ENCODE assay signal across 9 mouse cellular contexts in the genomic region with DNA sequence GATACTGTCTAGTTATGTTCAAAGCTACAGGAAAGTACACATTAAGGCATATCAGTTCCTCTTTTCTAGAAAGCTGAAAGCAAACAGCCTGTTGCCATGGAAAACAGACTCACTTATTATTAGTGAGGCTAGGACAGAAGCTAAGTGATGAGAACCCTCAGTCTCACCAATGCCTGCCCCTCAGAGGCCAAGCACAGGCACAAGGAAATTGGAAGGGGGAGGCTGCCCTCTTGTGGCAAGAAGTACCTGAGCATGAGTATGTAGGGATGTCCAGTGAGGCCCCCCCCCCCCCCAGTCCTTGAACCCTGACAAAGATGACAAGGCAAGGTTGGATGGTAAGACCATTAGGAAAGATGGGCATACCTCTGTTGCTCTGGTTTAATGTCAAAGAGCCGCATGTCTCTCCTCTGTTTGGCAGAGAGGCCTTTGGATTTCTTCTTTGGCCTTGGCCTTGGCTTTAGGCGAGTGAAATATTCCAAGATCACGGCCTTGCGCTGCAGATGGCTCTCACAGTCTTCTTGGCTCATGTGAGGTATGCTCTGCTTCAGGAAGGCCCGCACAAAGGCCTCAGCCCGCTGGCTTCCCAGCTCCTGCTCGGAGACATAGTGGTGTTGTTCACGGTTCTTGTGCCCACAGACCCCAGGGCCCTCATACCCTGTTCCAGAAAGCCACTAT. TPM values are rescaled to one million over a fixed set of nuclear protein-coding genes. Genes with fewer than 3 reads are reported as not detected.
DNase-seq lines count a peak whose midpoint lies in the region; ATAC-seq and TF ChIP-seq lines count a peak whose summit lies in the region.
"Had no signal": no experiment of that assay in that cellular context is flagged by ENCODE, and none has a peak within 500 bp of the region (broad histone marks: within the 10 kb centered on the region; RNA-seq: fewer than 3 reads in every experiment).

No protein-coding gene starts in this region.

- H3K4me1 ChIP-seq in liver, adult 2 months (ENCODE audit: control insufficient read depth, insufficient read depth, low read length): peaks cover 11% of the 10 kb centered on the region
- H3K4me1 ChIP-seq in liver, embryonic 12.5 days: peaks cover 18% of the 10 kb centered on the region
- peaks cover 4% of the 10 kb centered on the region; the same call in 1 of the 2 replicates for H3K4me1 ChIP-seq in olfactory bulb, adult 2 months (ENCODE audit: control insufficient read depth, insufficient read depth, low read length)

- H3K36me3 ChIP-seq in liver, adult 2 months (ENCODE audit: control insufficient read depth, insufficient read depth, low read length): peaks cover 8% of the 10 kb centered on the region
- H3K36me3 ChIP-seq in liver, embryonic 12.5 days: peaks cover 63% of the 10 kb centered on the region

- ATAC-seq in liver, embryonic 12.5 days: no peak

- no peak overlapping the region for H3K27ac ChIP-seq in liver, adult 2 months (replicated peaks; ENCODE audit: insufficient read depth, low read depth, low read length)
- H3K27ac ChIP-seq in liver, embryonic 12.5 days: no peak overlapping the region
- H3K27ac ChIP-seq in olfactory bulb, adult 2 months (ENCODE audit: insufficient read depth, low read depth, low read length): no peak overlapping the region
- H3K27ac ChIP-seq: macrophage had no signal

- TF ChIP-seq POLR2A in liver, adult 2 months (IDR thresholded peaks at IDR 0.05; ENCODE audit: extremely low read depth, insufficient read depth, low read length): no peak
- TF ChIP-seq POLR2A in olfactory bulb, adult 2 months (IDR thresholded peaks at IDR 0.05; ENCODE audit: insufficient read depth, low read depth, low read length): no peak

- TF ChIP-seq CTCF in liver, adult 2 months (IDR thresholded peaks at IDR 0.05; ENCODE audit: low read depth, low read length): peak; percentile 74
- TF ChIP-seq CTCF in olfactory bulb, adult 2 months (IDR thresholded peaks at IDR 0.05; ENCODE audit: insufficient read depth, low read depth, low read length): 0 out of 2 replicates have a peak, but pooled peaks have one; percentile 30

- no peak overlapping the region for H3K9ac ChIP-seq in liver, adult 2 months (ENCODE audit: low read depth, low read length)
- no peak overlapping the region for H3K9ac ChIP-seq in liver, embryonic 12.5 days

- DNase-seq in liver, adult 2 months (ENCODE audit: extremely low read depth, low read depth, low spot score): peak; percentile 37
- DNase-seq in MN1 (ENCODE audit: low spot score): peak; percentile 49
- peak; percentile 45 for DNase-seq in c-Kit-positive CD71-negative TER-119-negative erythroid progenitor cells, embryonic 14.5 days (ENCODE audit: low read depth)
- peak; percentile 43 to 49 for DNase-seq in gastrocnemius, adult 8-10 months (ENCODE audit: low spot score in 2 of 2)
- peak; percentile 60 to 69 for DNase-seq in kidney, postnatal 4 days
- no peak for DNase-seq in frontal cortex, postnatal 14 days (ENCODE audit: low spot score in 2 of 2)

- H3K79me2 ChIP-seq in liver, adult 2 months (ENCODE audit: control insufficient read depth, insufficient read depth, low read length): peaks cover 3% of the 10 kb centered on the region; the same call in 1 of the 2 replicates

- H3K4me3 ChIP-seq in liver, adult 2 months (ENCODE audit: insufficient read depth, low read depth, low read length): no peak overlapping the region
- no peak overlapping the region for H3K4me3 ChIP-seq in liver, embryonic 12.5 days
- no peak overlapping the region for H3K4me3 ChIP-seq in olfactory bulb, adult 2 months (ENCODE audit: insufficient read depth, low read depth, low read length)

- 87% methylated on average over 8 of the region's 8 CpGs for WGBS in liver, adult 2 months
- 83% methylated on average over 8 of the region's 8 CpGs for WGBS in liver, embryonic 12.5 days (ENCODE audit: insufficient replicate concordance)
- 89% methylated on average over 8 of the region's 8 CpGs for WGBS in olfactory bulb, adult 2 months

- H3K27me3 ChIP-seq in liver, adult 2 months (ENCODE audit: control insufficient read depth, insufficient read depth, low read length): no peaks in the 10 kb centered on the region
- H3K27me3 ChIP-seq in liver, embryonic 12.5 days (replicated peaks): no peaks in the 10 kb centered on the region

- H3K4me2 ChIP-seq in liver, embryonic 12.5 days: no peak overlapping the region

- H3K9me3 ChIP-seq in liver, embryonic 12.5 days (replicated peaks): no peaks in the 10 kb centered on the region

RNA-seq across cellular contexts. Expression of a gene that starts 4.1 kb away (rescaled TPM):
- total RNA-seq in liver, adult 2 months (2014; rRNA removed): 10.7 and 12.8 TPM in 2 replicates
- 6.5 and 7.2 TPM in 2 replicates for polyA plus RNA-seq in liver, adult 2 months (2012; rRNA removed)
- 24.5 and 27.9 TPM in 2 replicates for polyA plus RNA-seq in liver, embryonic 12.5 days (2016; fragmentation: Nextera tagmentation; extraction: Ambion mirVana)
- 1 to 10 TPM; 6.2 to 7.5 (median 7.3) TPM for total RNA-seq in gastrocnemius, adult 8-10 months (2022)
- polyA plus RNA-seq in olfactory bulb, adult 2 months (2012; ENCODE audit: insufficient read depth, insufficient read length, low replicate concordance, missing spikeins): not detected in 2 replicates

RNA-seq across cellular contexts. Expression of a gene that starts 39.3 kb away (rescaled TPM):
- total RNA-seq in liver, adult 2 months (2014; rRNA removed): 3.4 and 6.6 TPM in 2 replicates
- polyA plus RNA-seq in liver, adult 2 months (2012; rRNA removed): 2.5 and 3.2 TPM in 2 replicates
- 0.45 and 0.55 TPM in 2 replicates for polyA plus RNA-seq in liver, embryonic 12.5 days (2016; fragmentation: Nextera tagmentation; extraction: Ambion mirVana)
- total RNA-seq in gastrocnemius, adult 8-10 months (2022): 1 to 10 TPM; 4.7 to 7.9 (median 6.4) TPM
- polyA plus RNA-seq in olfactory bulb, adult 2 months (2012; ENCODE audit: insufficient read depth, insufficient read length, low replicate concordance, missing spikeins): not detected in 2 replicates

Comparison
In these comparisons a context has a peak if more than half of its experiments do, and no peak if none do; other contexts are left out.
1. DNase-seq: peak in liver, adult 2 months (single experiment), MN1 (single experiment), c-Kit-positive CD71-negative TER-119-negative erythroid progenitor cells, embryonic 14.5 days (single experiment), gastrocnemius, adult 8-10 months (2 of 2) and kidney, postnatal 4 days (2 of 2); none in frontal cortex, postnatal 14 days (0 of 2).